Mouse (Mus musculus) right cerebral cortex, postnatal 4 days (tissue): Measurements from ENCODE around the gene Hist3h2ba.

Source experiments
- DNase-seq: peaks from one replicate; pipeline ENCODE4 v3.0.0-alpha.2; 2022

The Hist3h2ba gene

DNA sequence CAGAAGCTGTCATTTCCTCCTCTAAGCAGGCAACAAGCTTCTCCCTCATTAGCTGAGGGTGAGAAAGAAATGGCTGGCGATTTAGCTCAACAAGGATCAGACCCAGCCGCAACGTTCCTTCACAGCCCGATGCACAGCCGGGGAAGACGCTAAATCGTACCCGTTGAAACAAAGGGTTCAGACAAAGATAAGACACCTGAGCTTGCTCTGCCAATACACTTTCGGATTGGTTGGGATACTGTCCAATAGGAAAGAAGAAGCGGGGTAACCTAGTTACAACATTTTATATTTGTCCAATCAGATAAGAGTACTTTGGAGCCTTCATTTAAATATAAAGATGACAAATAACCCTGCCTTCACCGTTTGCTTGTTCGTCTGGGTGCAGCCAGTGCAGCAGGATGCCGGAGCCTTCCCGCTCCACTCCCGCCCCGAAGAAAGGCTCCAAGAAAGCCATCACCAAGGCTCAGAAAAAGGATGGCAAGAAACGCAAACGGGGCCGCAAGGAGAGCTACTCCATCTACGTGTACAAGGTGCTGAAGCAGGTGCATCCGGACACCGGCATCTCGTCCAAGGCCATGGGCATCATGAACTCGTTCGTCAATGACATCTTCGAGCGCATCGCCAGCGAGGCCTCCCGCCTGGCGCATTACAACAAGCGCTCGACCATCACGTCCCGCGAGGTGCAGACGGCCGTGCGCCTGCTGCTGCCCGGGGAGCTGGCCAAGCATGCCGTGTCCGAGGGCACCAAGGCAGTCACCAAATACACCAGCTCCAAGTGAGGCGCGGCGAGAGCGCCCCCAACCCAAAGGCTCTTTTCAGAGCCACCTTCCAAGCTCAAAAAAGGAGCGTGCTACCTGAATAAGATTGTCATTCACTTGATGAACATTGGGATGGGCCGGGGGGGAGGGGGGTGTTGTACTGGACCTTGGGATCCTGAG lies at the start of gene Hist3h2ba:
Hist3h2ba (plus strand) TSS at position 379 of the 938 bp plus-strand sequence.
- DNase-seq = peak; percentile 73

DNA sequence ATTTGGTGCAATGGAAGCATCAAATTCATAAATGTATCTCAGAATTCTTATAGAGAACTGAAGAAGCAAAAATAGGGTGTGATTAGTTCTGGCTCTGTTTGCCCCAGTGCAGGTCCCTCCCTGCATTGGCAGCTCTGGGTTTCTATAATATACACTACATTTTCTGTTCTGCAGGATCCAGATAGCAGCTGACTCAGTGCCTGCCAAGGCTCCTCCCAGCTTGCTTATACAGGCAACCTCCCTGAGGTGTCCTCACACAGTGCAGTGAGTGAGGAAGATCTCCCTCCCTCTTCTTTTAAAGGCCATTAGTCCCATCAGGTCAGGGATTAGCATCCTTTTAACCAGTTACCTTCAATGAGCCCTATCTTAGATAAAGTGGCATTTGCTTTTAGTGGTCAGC lies 47.6 kb upstream of the Hist3h2ba start:
- DNase-seq = no peak

DNA sequence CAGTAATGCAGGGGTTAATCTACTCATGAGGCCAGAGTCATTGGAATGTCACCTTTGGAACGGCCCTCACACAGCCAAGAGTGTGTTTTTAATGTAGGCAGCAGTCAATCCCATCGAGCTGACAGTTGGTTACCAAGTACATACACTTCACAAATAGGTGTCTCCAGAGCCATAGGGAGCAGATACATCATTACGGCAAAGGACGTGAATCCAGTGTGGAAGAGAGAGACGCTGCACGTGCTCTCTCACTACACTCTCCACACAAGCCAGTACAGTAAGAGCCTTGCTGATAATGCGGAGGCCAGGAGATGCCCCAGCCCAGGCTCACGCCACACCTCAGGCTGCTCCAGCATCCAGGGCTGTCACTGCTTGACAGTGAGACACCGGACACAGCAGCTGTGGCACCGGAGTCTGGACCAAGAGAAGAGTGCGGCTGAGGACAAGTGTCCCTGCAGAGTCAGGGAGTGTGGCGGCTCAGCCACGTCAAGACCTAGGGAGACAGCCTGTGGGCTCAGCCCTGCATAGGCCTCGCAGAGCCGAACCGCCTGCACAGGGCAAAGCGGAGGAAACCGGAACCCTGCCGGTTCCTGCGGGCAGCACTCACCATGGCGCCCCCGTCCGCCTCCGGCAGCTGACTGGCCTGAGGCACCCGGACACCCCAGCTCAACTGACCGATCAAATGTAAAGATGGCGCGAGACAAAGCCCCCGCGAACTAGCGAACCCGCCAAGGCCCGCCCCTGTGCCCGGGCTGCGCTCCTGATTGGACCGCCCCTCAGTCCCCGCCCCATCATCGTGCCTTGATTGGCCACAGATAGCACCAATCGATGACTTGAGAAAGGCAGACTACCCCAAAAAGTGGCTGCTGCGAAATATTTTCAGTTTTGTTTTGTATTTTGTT lies 45.0 kb upstream of the Hist3h2ba start, which contains the start of gene Zfp39:
Zfp39 (minus strand) TSS at position 715 of the 899 bp plus-strand sequence.
- peak; percentile 97 for DNase-seq

DNA sequence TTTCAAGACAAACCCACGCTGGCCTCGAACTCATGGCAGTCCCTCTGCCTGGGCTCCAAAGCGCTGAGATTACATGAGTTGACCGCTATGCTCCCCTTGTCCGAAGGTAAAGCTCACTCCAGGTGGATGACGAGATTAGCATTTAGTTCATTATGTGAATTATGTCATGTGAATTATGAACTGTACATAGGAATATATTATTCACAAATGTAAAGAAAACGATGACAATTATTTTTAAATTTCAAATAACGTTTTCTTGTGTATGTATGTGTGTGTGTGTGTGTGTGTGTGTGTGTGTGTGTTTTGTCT lies 44.4 kb upstream of the Hist3h2ba start:
- no peak for DNase-seq

DNA sequence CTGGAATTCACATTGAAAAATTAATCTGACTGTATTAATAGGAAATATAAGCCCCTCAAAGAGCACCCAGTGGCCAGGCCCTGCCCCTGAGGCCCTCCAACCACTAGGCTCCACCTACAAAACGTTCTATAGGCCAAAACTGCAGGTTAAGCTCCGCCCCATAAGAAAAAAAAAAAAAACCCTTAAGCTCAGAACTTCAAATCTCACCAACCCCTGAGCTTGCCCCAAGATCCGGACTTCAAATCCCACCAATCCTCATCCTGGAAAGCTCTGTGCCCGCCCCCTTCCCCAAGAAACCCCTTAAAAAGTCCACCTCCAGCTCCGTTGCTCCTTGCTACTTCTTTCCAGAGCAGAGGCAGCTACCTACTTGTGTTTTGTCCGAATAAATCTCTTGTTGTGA lies 43.9 kb upstream of the Hist3h2ba start:
- DNase-seq = no peak

DNA sequence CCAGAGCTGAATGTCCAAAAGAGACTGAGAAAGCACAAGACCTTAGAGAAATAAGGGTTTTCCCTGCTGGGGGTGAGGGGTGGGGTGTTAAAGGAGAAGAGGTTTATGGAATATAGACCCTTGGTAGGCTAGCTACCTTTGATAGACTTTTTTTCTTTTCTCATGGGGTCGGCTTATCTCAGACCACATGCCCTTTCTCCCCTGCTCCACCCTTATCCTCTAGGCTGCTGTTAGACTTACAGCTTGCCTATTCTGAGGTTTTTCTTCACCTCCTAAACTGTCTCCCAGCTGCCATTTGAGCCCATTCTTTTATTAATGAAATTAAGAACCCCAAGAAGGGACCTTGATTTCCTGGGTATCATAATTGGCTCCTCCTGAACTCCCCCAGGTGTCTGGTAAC lies 34.9 kb upstream of the Hist3h2ba start:
- no peak for DNase-seq

DNA sequence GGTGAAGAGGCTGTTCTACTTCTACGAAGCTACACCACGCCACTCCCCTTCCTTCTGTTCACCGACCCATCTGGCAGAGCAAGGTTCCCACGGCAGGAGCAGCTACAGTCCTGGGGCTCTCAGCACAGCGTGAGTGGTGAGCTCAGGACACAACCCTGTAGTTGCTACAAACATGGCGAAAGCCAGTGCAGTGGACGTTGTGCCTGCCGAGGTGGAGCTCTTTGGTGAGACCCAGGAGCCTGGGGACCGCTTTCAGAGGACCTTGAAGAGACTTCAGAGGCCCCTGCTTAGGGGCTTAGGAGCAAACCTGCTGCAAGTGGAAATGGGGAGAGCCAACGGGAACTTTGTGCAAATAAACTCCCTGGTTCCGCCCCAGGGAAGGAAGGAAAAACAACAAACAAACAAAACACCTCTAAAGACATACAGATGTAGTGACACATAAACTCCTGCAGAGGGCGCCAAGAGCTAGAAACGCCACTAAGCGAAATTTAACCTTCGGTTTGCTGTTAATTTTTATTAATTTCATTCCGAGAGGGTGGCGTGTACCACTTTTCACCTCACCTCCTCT lies 34.2 kb upstream of the Hist3h2ba start:
- DNase-seq = no peak

DNA sequence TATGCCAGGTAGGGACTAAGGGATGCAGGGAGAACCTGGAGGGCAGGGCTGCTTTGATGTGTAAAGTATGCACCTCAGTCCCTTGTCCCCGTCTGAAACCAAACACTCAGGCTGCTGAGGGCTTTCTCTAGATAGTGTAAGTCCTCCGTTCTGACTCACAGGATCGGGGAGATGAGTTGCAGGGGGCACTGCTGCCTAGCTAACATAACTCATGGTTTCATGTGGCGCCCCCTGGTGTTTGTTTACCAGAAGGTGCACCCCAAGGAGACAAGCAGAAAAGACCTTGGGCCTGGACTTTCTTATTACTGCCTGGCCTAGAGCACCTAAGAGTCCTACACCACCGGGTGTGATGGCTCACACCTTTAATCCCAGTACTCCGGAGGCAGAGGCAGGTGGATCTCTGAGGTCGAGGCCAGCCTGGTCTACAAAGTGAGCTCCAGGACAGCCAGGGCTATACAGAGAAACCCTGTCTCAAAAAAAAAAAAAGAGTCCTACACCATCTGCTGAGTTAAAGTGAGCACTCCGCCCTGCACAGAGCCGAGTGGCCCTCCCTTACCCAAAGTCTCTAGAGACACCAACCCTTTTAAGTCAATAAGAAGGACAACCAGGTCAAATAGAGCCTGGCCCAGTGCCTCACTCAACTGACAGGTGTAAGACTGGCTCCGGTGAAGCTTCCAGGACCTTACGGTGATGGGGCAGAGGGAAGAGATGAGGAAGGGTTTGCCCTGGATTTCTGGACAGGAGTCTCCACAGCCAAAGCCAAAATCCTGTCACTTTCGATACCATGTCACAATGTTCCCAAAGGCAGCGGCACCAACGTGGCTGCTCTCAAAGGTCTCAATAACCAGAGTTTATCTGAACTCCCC lies 31.6 kb upstream of the Hist3h2ba start:
- peak; percentile 34 for DNase-seq

DNA sequence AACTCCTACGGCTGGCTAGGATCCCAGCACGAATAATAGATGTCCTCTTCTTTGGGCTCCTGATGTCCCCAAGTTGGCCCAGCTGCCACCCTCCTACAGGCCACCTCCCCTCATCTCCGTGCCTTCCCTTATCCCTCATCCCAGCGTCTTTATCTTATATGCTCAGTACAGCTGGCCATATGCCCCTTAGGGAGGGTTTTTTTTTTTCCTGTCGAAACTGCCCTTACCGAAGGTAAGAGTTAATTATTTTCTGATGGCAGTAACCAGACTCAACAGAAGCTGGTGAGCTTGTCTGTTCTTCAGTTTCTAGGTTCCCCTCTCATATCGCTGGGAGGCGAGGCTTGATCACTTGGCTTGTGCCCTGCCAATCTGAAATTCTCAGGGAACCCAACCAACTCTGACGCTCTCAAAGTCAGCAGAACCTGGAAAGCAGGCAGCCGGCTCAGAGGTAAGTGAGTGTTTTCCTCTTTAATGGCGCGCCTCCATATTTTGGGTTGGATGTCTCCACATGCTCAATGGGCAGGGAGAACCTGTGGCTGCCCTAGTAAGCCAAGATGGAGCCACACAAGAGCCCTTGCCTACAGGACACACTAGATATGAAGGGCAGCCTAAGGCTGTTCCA lies 30.9 kb upstream of the Hist3h2ba start, which contains the start of gene Btnl10:
Btnl10 (plus strand) TSS at position 164 of the 622 bp plus-strand sequence.
- DNase-seq = no peak

DNA sequence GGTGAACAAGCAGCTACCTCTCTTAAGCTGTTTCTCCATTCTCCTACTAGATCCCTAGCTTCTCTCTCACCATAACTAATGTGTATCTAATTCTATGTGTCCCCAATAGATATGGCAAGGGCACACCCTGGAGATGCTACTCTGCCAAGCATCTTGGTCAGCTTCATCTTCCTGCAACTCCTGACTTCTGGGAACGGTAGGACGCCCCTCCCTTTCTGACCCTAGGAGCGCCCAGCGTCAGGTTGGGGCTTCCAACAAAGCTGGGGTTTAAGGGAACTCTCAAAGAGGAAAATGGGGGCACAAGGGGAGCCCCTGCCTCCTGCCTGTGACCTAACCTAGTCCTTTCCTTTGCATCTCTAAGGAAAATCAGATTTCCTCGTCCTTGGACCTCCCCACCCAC lies 30.0 kb upstream of the Hist3h2ba start:
- DNase-seq = no peak

DNA sequence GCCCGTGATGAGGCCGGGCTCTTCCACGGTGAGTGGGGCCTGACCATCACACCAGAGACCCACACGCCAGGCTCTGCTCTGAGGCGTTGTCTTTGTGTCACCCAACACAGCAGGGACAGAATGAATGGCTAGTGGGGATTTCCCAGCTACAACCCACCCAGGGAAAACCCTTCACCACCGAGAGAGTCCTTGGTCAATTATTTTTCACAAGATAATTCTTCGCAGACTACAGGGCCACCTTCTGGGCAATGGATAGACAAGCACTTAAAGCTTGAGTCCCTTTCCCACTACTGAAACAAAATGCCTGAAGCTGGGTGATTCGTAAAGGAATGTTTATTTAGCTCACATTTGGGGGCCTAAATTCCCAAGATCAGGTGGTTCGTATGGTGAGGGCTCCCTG lies 26.3 kb upstream of the Hist3h2ba start:
- no peak for DNase-seq

DNA sequence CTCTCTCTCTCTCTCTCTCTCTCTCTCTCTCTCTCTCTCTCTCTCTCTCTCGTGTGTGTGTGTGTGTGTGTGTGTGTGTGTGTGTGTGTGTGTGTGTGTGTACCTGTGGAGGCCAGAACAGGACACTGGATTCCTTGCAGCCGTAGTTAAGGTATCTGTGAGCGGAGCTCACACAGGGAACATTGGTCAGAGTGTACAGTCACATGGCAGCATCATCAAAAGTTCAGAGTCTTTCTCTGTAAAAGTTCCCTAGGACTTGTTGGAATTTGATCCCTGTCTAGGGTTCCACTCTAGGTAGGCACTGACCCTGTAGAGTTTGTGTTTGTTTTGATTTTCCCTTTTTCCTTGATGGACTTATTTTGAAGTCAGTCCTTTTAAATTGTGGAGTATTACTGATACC lies 22.1 kb upstream of the Hist3h2ba start:
- no peak for DNase-seq

DNA sequence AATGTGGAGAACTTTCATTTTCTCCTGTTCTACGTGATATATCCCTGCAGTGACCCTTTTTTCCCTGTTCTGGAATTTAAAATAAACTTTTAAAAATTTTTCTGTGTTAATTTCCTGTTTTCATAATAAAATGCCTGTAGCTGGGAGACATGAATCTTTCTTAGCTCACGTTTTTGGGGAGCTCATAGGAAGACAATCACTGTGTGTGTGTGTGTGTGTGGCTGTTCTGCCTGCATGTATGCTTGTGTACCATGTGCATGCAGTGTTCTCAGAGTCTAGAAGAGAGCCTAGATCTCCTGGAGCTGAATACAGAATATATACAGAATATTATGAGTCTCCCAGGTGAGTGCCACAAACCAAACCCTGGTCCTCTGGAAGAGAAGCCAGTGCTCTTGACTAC lies 21.7 kb upstream of the Hist3h2ba start:
- DNase-seq = no peak

DNA sequence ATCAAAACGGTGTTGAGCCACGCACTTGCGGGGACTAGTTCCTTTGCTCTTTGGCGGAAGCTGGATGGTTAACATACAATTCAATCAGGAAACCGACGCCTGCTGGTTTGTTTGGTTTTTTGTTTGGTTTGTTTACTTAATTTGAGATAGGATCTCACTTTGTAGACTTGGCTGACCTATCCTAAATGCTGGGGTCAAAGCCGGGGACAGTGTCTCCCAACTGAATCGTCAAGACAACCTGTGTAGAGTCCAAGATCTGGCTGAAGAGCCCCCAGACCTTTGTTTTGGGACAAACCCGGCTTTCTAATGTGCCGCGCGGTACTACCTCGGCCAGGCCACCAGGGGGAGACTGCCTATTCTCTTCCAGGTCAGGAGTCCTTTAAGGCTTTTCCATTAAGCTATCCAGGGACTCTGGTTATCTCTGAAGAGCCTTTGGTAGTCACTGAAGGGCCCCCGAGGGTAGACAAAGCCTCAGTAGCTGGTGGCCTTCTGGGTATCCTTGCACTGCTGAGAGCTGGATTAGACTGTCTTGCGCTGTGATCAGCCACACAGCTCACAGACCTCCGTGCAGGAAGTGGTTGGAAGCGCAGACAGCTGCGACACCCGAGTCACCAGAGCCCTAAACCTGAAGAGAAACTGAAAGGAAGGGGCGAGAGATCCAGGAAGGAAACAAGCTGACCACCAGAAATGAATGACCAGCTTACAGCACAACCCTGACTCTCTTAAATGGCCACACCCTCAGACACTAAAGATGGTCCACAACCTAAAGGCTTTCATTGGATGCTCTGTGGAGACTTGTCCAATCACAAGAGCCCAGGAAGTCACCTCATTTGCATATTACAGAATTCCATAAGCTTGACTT lies 20.7 kb upstream of the Hist3h2ba start:
- DNase-seq = peak; percentile 55

DNA sequence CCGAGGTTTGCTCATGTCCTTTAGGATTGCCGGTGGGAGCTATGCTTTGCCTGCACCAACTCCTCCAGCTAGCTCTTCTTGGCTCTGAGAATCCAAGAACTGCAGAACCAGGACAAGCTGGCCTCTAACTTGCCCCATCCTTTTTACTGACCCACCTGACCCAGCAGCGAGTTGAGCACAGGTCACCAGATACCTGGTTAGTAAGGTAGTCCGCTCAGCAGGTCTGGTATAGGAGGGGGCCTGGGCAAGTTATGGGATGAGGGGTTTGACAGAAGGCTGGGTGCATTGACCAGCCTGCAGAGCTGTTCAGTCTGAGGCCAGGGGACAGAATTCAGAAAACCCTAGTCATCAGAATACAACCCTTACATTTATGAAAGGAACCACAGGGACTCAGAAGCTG lies 19.7 kb upstream of the Hist3h2ba start:
- DNase-seq = no peak

DNA sequence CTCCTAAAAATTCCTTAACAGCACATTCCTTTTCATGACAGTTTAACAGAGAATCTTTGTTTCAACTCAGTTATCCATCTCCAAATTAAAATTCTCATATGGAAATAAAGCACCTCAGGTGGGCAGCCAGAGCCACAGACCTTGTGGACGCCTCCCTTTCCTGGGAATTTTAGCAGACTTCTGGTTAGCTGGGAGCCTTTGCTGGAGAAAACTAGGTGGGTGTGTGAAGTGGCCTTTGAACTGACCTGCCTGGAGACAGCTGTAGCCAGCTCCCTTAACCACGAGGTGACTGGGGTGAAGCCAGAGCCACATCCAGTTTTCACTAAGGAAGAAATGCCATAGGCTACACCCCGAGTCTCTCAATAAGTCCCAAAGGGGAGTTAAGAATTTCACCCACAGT lies 19.1 kb upstream of the Hist3h2ba start:
- no peak for DNase-seq

DNA sequence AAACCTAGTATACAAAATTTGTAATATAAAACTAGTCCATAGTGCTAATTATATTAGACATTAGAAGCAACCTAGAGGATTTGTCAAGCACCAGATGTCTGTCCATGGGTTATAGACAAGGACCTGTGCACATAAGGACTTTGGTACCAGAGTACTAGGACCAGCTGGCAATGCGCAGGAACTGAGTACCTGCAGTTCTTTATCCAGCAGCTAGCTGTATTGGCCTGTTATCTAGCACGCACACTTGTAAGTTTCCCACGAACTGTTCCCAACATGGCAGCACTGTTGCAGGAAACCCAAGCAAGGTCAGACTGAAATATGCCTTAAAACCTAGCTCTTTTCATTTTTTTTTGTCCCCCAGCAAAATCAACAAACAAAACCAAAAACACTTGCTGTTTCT lies 18.5 kb upstream of the Hist3h2ba start:
- DNase-seq = no peak

DNA sequence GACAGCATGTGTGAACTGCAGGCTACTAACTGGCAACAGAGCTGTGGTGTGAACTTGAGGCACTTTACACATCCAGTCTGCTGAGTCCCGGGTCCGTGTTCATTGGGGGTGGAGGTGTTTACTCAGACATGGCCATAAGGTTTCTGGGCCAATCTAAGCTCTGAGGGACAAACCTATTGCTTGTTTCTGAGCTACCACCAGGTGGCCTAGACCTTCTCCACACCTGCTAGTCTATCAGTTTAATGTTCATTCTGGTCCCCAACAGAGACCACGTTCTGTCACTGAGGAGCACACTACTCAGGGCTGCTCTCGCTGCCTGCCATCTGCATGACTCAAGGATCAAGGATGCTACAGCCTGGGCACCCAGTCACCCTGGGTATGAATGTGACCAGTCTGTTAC lies 17.1 kb upstream of the Hist3h2ba start:
- DNase-seq = no peak

DNA sequence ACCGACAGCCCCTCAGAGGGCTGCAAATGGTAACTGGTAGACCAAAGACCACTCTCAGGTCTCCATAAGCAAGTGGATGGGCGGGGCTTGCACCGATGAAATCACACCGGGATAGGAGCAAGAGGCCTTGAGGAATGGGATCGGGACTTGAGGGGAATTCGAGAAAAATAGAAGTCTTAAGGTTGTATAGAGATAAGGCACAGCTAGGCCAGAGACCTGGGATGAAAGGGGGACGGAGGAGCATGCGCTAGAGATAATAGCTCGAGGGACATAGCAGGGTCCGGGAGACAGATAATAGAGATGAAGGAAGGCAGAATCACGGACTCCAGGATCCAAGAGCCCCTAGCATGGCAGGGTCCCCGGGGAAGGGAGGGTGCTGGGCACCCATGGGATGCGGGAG lies 10.8 kb upstream of the Hist3h2ba start:
- DNase-seq = no peak

DNA sequence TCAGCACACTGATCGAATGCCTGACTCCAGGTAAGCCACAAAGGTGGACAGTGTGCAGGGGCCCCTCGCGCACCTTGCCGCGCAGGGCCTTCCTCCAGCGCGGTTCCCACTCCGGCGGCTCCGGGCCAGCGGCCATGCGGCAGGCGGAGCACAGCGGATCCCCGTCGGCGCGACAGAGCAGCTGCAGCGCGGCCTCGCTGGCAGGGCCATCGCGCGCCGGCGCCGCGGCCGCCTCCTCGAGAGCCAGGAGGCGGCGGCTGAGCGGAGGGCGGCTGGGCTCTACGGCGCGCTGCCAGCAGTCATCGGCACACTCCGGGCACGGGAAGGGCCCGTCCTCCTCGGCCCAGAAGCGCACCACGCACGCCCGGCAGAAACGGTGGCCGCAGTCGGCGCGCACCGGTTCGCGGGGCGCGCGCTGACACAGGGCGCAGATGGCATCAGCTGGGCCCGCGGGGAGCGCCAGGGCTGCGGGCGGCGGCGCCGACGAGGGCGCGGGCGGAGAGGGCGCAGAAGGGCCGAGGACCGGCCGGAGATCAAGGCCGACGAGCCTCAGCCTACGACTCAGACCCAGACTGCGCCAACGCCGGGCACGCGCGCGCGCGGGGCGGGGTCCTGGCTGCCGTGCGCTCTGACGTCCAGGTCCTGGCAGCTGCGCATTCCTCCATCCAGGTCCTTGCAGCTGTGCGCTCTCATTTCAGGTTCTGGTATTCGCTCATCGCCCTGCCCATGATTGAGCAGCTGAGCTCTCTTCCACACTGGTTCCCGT lies 10.2 kb upstream of the Hist3h2ba start, which contains the start of gene Rnf187:
Rnf187 (minus strand) TSS at position 595 of the 766 bp plus-strand sequence.
- peak; percentile 84 for DNase-seq
